Mouse (Mus musculus) heart, embryonic 12.5 days (tissue): ENCODE measurements around the gene Tmem178. TPM values are rescaled to one million over a fixed set of nuclear protein-coding genes. Genes with fewer than 3 reads are reported as not detected.

ENCODE experiments used
- polyA plus RNA-seq: library from polyadenylated mRNA; unstranded; fragments of >200 nt; fragmentation: Nextera tagmentation; extraction: Ambion mirVana; gene quantifications from 2 replicates; pipeline ENCODE4 v1.2.1, GENCODE M21; 2016

The Tmem178 gene
- polyA plus RNA-seq, 1 experiment from 2014 or later = 8.7 TPM

Other genes with a start within 250 kb of the Tmem178 start
- 25.0 and 25.8 TPM in 2 replicates for gene Map4k3, start 216.1 kb upstream of the Tmem178 start, polyA plus RNA-seq
- gene Thumpd2, start 120.5 kb downstream of the Tmem178 start, polyA plus RNA-seq = 10.5 and 11.6 TPM in 2 replicates